Mouse (Mus musculus): ENCODE results near the gene Csnk1e.

- TF ChIP-seq CTCF (conservative IDR thresholded peaks at IDR 0.05; ENCODE audit: insufficient read depth, insufficient read length, low read depth, low read length) (no peak), POLR2A (IDR thresholded peaks at IDR 0.05; ENCODE audit: low read depth, low read length) (no peak)
Observed at GRCm38 (mm10) chr15:79387611-79388010, 67.8 kb downstream of the Csnk1e start.
